Mouse (Mus musculus) gastrocnemius, adult 2 months (tissue): ENCODE measurements at regions not wholly inside any gene's neighbourhood (a gene's known extent, or its start where the extent isn't known, plus 50 kb on each side); places are given as distances from the start of the nearest gene placed in this dataset.

Experiments used
- DNase-seq: peaks from one replicate; pipeline ENCODE4 v3.0.0; 2022
- H3K27ac ChIP-seq: fragments of 200-600 bp; 2 replicates; pipeline ENCODE4 v1.8.1; 2022; ENCODE audit warnings: mild to moderate bottlenecking
- H3K4me3 ChIP-seq: fragments of 200-600 bp; 2 replicates; pipeline ENCODE4 v1.8.1; 2022; ENCODE audit warnings: mild to moderate bottlenecking, moderate library complexity
- CTCF ChIP-seq: fragments of 200-600 bp; IDR thresholded peaks from 2 replicates; pipeline ENCODE4 v1.8.1; 2022; ENCODE audit warnings: antibody characterized with exemption, mild to moderate bottlenecking, moderate library complexity
- intact Hi-C: fragments of 180-260 bp; cut with DNase I; formaldehyde crosslinking; loops from one replicate; pipeline ENCODE4 v1.15.1; 2025

DNA sequence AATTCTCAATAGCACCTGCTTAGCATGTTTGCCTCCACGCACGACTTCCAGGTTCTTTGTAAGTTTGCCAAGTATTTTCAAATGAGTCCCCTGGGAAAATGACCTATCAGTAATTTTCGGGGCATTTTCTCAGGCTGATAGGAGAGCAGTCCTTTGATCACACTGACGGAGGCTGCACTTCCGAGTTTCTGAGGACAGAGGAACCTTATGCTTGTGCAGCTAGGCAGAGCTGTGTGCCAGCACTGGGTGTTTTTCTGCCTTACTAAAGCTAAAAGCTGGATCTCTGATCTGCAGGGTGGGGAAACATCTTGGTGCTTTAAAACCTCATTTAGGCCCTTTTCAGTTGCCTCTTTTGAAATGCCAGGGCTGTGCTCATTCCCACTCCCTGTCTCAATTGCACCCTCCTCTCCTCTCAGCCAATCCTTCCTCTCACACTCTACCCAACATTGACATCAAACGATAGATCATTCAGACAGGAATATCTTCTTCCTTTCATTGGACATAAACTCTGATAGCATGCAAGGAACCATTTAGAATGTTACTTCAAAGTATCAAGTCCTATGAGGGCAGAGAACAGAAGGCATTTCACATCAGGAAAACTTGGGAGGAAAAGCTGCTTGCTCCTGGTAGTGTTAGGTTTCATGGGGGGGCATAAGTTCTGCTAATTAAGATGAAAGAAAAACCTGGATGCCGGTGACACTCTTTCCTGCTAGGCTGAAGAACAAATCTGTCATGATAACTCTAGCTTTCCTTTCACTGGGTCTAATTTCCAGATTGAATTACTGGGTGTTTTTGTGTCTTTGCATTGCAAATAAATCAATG is 95.3 kb downstream of the Lurap1l start:
- H3K27ac ChIP-seq, result no peak overlapping the region
- intact Hi-C loops, result no loop called here
- peak overlapping the region; percentile 7; the same call in 1 of the 2 replicates for H3K4me3 ChIP-seq
- no peak for DNase-seq
- TF ChIP-seq CTCF, result no peak

DNA sequence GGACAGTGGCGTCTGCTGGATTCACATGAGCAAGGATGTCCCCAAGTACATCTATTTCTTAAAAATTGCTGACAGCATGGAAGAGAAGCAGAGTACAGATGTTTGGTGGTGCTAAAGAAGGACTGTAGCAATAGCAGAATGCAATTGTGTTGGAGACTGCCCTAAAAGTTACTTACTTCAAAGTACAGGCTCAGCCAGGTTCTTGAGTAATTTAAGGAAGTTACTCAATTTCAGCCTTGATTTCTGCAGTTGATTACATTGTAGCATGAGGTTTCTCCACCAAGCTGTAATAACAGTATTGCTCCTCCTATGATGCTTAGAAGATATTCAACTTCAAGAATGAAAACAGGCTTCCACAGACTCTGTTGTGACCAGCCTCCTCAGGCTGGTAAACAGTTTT is 96.1 kb downstream of the Lurap1l start:
- intact Hi-C loops, result no loop called here
- DNase-seq, result no peak
- Histone ChIP-seq H3K4me3 (no peak overlapping the region), H3K27ac (no peak overlapping the region)
- TF ChIP-seq CTCF, result no peak

DNA sequence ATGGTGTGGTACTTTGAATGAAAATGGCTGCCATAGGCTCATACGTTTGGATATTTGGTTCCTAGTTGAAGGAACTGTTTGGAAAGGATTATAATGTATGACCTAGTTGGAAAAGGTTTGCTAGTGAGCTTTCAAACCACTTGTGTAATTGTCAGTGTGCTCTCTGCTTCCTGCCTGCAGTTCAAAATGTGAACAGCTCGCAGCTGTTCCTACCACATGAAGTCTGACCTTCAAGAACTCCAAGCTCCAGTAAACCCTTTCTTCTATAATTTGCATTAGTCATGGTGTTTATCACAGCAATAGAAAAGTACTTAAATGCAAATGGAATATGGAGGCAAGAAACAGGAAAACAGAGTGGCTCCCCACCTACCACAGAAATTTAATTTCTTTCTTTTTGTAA is 111.4 kb downstream of the Lurap1l start:
- no peak for DNase-seq
- intact Hi-C loops, result no loop called here
- Histone ChIP-seq H3K27ac (no peak overlapping the region), H3K4me3 (no peak overlapping the region)
- no peak for TF ChIP-seq CTCF

DNA sequence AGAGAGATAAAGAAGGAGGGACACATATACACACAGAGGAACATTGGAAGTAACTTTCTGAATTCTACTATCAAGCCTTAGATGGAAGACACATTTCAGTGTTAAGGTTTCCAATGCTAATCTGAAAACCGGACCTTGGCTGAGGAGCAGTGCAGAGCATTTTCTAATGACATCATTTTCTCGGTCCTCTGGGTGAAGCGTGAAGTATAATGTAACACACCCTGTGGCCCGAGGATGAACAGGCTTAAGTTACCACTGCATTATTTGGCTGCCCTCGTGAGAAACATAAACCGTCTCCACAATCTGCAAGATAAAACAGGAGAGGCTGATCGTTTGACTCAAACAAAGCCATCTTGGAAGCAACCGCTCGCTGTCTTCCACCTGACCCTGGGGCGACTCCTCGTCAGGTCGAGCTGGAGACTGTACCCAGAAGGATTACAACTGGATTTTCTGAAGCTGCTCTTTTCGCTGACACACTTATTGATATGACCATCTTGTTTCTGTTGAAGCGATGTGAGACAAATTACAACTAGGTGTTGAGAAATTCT is 113.1 kb downstream of the Lurap1l start:
- Histone ChIP-seq H3K27ac (peak overlapping the region; percentile 40), H3K4me3 (peak overlapping the region; percentile 21; the same call in 1 of the 2 replicates)
- no peak for DNase-seq
- no peak for TF ChIP-seq CTCF
- intact Hi-C loops, result no loop called here

DNA sequence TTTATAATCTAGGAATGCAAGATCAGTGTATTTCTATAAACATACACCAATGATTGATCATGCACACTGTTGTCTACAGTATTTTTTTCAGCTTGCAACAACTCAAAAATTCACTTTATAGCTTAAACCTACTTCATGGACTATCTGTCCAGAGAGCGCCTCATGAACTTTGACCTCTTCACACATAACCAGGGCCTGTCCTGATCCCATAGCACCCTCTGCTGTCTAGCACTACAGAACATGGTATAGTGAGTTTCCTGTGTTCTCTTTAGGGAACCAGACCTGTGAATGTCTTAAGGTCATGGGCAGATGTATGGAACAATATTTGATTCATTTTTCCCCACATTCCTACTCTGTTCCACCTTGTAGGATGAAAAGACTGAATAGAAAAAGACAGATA is 117.1 kb downstream of the Lurap1l start:
- no peak for DNase-seq
- no peak overlapping the region for H3K4me3 ChIP-seq
- H3K27ac ChIP-seq, result no peak overlapping the region
- intact Hi-C loops, result no loop called here
- peak; percentile 20; the same call in 1 of the 2 replicates for TF ChIP-seq CTCF

DNA sequence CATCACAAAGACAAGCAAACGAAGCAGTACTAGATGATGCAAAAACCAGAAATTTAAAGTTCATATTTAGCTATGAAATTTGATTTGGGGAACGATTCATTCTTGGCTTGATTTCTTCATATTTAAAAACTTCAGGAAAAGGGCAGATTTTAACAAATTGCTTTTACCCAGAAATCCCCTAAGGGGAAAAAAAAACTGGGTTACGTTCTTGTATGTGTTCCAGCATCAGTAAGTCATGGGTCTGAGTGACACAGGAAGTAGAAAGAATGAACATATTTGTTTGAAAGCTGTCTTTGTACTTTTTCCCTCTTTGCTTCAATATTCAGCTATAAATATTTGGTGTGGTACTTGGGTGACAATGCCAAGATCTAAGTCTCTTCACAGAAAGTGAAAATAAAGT is 120.2 kb downstream of the Lurap1l start:
- TF ChIP-seq CTCF, result no peak
- intact Hi-C loops, result no loop called here
- DNase-seq, result no peak
- Histone ChIP-seq H3K27ac (no peak overlapping the region), H3K4me3 (no peak overlapping the region)

DNA sequence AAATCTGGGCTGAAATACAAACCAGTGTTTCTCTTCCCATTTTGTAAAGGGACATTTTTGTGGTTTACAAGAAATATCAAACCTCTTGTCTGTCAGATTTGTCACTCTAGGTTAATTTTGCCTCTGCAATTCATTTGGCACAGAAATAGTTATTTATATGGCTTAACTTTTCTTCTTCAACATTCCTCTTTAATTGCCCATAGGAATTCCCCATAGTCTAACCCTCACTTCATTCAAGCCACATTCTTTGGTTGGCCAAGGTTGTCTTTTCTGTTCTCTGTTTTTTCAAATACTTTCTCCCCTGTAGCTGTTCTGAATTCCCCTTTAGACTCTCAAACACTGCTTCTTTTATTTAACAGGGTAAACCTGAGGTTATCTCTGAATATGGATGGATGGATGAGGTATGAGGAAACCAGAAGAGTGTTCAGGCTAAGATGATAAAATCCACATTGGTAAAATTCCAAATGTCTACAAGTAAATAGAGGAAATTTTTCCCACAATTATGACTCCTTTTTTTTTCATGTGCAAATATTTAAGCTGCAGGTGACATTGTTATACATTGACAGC is 127.0 kb downstream of the Lurap1l start:
- DNase-seq, result no peak

DNA sequence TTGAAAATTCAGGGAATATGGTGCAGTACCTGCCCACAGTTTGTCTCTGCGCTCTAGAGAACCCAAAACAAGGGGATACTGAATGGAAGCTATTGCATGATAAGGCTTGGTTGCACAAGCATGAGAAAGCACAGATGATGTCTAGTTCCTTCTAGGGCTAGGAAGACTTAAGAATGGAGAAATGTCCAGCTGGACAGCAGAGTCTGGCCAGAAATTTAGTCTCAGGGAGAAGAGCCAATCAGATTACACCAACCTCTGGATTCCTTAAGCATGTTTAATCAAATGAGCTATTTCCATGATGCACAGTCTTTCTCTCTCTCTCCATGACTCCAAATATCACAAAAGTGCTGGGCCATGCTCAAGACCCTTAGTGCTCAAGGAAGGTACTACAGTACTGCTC is 147.8 kb downstream of the Lurap1l start:
- H3K4me3 ChIP-seq, result no peak overlapping the region
- no peak for DNase-seq
- H3K27ac ChIP-seq, result no peak overlapping the region

More for the DNA sequence above, 127.0 kb downstream of the Lurap1l start:
- H3K27ac ChIP-seq, result no peak overlapping the region
- no peak for TF ChIP-seq CTCF
- no peak overlapping the region for H3K4me3 ChIP-seq
- intact Hi-C loops, result no loop called here

DNA sequence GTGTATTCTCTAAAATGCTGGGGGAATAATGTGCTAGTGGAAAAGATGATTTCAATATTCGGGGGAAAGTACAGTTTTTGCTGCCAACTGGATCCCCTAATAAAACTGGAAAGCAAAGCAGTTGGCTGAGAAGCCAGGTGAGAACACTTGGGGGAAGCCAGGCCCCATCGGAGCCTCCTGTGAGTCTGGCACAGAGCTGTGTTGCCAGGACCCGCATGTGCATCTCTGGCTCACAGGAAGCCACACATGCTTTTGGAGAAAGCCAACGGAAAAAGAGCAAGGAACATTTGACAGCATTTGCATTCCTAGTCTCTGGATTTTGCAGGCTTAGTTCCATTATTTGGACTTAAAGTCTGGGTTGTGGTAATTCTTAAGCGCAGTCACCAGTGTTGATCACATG is 148.4 kb downstream of the Lurap1l start:
- no peak for TF ChIP-seq CTCF
- H3K4me3 ChIP-seq, result no peak overlapping the region
- intact Hi-C loops, result no loop called here
- no peak for DNase-seq
- H3K27ac ChIP-seq, result peak overlapping the region; percentile 28; the same call in 1 of the 2 replicates

More for the DNA sequence above, 147.8 kb downstream of the Lurap1l start:
- no peak for TF ChIP-seq CTCF
- intact Hi-C loops, result no loop called here

DNA sequence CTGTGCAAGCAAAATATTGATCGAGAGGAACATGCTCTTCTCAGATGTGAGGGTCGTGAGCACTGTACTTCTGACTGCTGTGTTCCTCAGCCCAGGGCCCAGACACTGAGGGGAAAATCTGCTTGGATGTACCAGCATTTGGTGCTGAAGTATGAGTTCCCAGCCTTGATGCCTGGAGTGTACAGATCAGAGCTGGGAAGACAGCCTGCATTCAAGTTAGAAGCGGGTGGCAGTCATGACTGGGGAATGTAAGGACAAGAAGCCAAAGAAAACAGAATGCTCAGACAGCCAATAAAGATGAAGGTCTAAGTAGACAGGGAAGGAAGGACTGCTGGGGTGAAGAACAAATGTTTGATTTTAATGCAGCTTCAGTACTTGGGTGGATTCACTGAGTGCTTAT is 148.9 kb downstream of the Lurap1l start:
- intact Hi-C loops, result no loop called here
- DNase-seq, result no peak
- Histone ChIP-seq H3K27ac (peak overlapping the region; percentile 28; the same call in 1 of the 2 replicates), H3K4me3 (no peak overlapping the region)
- no peak for TF ChIP-seq CTCF

DNA sequence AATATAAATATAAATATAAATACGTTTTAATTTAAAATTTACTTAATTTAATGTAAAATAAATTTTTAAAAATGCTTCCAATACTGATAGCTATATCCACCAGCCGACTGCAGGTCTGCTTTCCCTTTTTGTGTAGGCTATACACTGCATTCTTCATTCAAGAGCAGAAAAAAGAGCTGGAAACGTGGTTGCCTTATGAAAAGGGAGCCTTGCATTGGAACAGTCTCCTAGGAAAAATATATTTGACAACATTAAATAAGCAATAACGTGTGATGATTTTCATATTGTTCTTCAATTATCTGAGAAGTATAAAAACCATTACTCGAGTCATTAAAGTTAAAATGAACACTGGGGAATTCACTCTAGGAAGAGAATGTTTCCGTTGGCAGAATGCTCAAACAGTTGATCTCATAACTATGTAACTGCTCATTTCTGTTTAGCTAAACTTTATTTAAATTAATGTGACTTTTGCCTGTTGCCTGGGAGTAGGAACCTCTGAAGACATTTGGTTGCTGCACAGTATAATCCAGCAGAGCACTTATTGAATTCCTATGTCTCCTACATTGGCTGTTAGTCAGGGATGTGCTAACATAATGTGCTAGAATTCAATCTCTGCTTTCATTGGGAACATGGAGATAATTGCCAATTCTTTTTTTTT is 172.0 kb downstream of the Lurap1l start:
- Histone ChIP-seq H3K27ac (no peak overlapping the region), H3K4me3 (no peak overlapping the region)
- no peak for DNase-seq
- no peak for TF ChIP-seq CTCF
- intact Hi-C loops, result no loop called here

DNA sequence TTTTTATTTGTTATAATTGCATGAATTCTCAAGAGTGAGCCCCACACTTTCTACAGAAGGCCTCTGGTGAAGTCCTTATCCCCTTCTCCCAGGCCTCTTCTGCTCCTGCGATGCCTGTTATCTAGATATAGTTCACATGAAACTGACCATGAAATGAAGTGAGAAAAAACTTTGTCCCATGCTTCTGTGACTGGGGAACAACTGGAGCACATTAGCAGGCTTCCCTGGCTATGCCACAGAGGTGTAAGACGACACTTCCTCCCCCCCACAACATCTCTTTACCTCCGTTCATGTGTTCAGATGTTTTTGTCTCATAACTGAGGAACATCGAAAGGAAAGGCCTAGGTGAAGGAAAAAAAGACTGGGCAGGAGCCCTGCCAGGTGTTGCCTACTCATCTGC is 174.7 kb downstream of the Lurap1l start:
- Histone ChIP-seq H3K27ac (no peak overlapping the region), H3K4me3 (no peak overlapping the region)
- no peak for DNase-seq
- intact Hi-C loops, result no loop called here
- no peak for TF ChIP-seq CTCF

DNA sequence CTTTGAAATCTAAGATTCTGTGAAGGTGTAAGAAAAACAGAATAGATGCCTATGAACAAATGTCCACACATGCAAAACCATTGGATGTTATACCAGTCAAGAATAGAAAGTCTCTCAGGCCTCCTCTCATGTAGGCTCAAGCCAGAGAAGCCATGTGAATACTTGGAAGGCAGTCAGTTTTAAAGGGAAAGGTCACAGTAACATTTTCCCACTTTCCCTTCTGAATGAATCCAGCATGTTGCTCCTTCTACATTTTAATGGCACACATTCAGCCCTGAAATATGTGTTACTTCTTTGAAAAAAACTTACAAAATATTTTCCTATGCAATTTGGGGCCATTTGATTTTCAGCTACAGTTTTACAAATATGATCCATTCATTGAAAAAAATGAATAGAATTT is 186.1 kb downstream of the Lurap1l start:
- DNase-seq, result no peak

More for the DNA sequence above, 186.1 kb downstream of the Lurap1l start:
- TF ChIP-seq CTCF, result no peak
- no peak overlapping the region for H3K4me3 ChIP-seq
- intact Hi-C loops, result no loop called here
- no peak overlapping the region for H3K27ac ChIP-seq
